Mouse (Mus musculus) kidney, adult 2 months (tissue): ENCODE measurements around the gene Lmf1. TPM values are rescaled to one million over a fixed set of nuclear protein-coding genes. Genes with fewer than 3 reads are reported as not detected.
A peak's percentile ranks its signal among the peaks of the same experiment; 100 is the strongest.

Source experiments
- DNase-seq: peaks from one replicate; pipeline ENCODE4 v3.0.0; 2021
- H3K27ac ChIP-seq: fragments of 200-500 bp; 2 replicates; pipeline ENCODE4 v1.5.1; 2012; ENCODE audit warnings: low read depth, low read length, control low read depth, inconsistent platforms; ENCODE audit not compliant: insufficient read depth
- H3K27me3 ChIP-seq: fragments of 200-500 bp; replicated peaks from 2 replicates; pipeline ENCODE4 v1.6.1; 2012; ENCODE audit warnings: mild to moderate bottlenecking, moderate library complexity, low read length, inconsistent platforms; ENCODE audit not compliant: control insufficient read depth, insufficient read depth
- H3K36me3 ChIP-seq: fragments of 200-500 bp; 2 replicates; pipeline ENCODE4 v1.6.1; 2012; ENCODE audit warnings: mild to moderate bottlenecking, moderate library complexity, low read length, inconsistent platforms; ENCODE audit not compliant: control insufficient read depth, insufficient read depth
- H3K4me1 ChIP-seq: fragments of 200-500 bp; 2 replicates; pipeline ENCODE4 v1.6.1; 2011; ENCODE audit warnings: low read length; ENCODE audit not compliant: control insufficient read depth, insufficient read depth
- H3K4me3 ChIP-seq: fragments of 200-500 bp; 2 replicates; pipeline ENCODE4 v1.5.1; 2011; ENCODE audit warnings: mild to moderate bottlenecking, low read depth, low read length, control low read depth; ENCODE audit not compliant: insufficient read depth
- CTCF ChIP-seq: fragments of 200-500 bp; conservative IDR thresholded peaks from 2 replicates; pipeline ENCODE4 v1.5.1; 2011; ENCODE audit warnings: low read depth, mild to moderate bottlenecking, control low read depth, low read length, moderate library complexity, mixed read lengths; ENCODE audit not compliant: insufficient read depth, insufficient read length
- POLR2A ChIP-seq: fragments of 200-500 bp; IDR thresholded peaks from one replicate; pipeline ENCODE4 v1.6.1; 2011; ENCODE audit warnings: low read depth, low read length, control low read depth
- WGBS: fragments of 180-500 bp; shearing (Covaris S2); methylation state at CpG from one replicate; pipeline ENCODE4 v1.1.7; 2018; 5-methylcytosine and 5-hydroxymethylcytosine counted together
- polyA plus RNA-seq: library from polyadenylated mRNA; depleted of rRNA; stranded (reverse); fragments of >200 nt; gene quantifications from 2 replicates; pipeline ENCODE4 v1.2.3, GENCODE M21; 2012

Lmf1 gene
- polyA plus RNA-seq, 1 experiment = 35.4 TPM

DNA sequence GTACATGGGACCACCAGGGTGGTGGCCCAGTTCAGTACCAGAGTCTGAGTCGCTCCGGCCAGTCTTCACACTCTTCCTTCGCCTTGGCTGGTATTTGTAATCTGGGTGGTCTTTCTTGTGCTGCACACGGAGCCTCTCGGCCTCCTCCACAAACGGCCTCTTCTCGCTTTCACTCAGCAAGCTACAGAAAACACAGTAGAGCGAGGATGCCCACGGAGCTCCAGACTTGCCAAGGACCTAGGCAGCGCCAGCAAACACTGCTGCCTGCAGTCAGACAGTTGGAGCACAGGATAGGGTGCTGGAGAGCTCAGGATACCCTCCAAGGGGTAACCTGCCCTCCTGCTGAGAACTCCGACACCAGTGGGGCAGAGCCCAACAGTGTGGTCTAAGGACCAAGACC lies 10.0 kb upstream of the Lmf1 start:
- WGBS = 67% methylated on average over 11 of the region's 11 CpGs
- DNase-seq = no peak
- TF ChIP-seq POLR2A (no peak), CTCF (no peak)
- no peak overlapping the region for H3K4me3 ChIP-seq
- H3K36me3 ChIP-seq = no peaks in the 10 kb centered on the region
- no peak overlapping the region for H3K27ac ChIP-seq
- no peaks in the 10 kb centered on the region for H3K27me3 ChIP-seq
- no peaks in the 10 kb centered on the region for H3K4me1 ChIP-seq

GRCm38 (mm10) chr17:25569833-25570647 lies 8.8 kb upstream of the Lmf1 start:
- TF ChIP-seq CTCF (no peak), POLR2A (no peak)

GRCm38 (mm10) chr17:25570648-25571452 lies 8.0 kb upstream of the Lmf1 start, which contains the start of gene Sox8:
TSS of gene Sox8 (minus strand) at chr17:25570686.
- H3K27ac ChIP-seq = no peak within 1 kb of the TSS
- TF ChIP-seq CTCF (no peak), POLR2A (no peak)
- no peaks in the 10 kb centered on the region for H3K27me3 ChIP-seq
- WGBS = 3% methylated on average over 60 of the region's 61 CpGs
- peak within 1 kb of the TSS; percentile 33 for H3K4me3 ChIP-seq
- no peaks in the 10 kb centered on the region for H3K36me3 ChIP-seq
- DNase-seq = peak; percentile 83
- no peaks in the 10 kb centered on the region for H3K4me1 ChIP-seq

More at GRCm38 (mm10) chr17:25569833-25570647, 8.8 kb upstream of the Lmf1 start:
- WGBS = 7% methylated on average over 54 of the region's 54 CpGs
- H3K4me1 ChIP-seq = no peaks in the 10 kb centered on the region
- DNase-seq = no peak
- peak overlapping the region; percentile 33 for H3K4me3 ChIP-seq
- H3K27me3 ChIP-seq = no peaks in the 10 kb centered on the region
- no peak overlapping the region for H3K27ac ChIP-seq
- no peaks in the 10 kb centered on the region for H3K36me3 ChIP-seq

DNA sequence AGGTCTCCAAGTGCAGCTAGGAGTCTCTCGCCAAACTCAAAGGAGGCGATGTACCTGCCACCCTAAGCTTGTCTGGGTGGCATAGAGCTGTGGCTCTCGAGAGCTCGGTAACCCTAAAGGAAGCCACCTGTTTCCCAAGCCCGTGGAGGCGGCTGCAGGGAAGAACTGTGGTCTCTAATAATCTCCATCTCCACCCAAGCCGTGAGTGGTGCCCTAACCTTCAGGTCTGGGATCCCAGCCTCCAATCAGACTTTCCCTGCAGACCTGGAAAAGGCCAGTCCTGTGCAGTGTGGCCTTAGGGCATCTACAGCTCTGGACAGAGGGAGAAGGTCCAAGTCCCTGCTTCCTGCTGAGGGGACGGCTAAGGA lies 7.4 kb upstream of the Lmf1 start:
- H3K27me3 ChIP-seq = no peaks in the 10 kb centered on the region
- DNase-seq = no peak
- WGBS = 14% methylated on average over 8 of the region's 8 CpGs
- no peak for TF ChIP-seq POLR2A
- TF ChIP-seq CTCF = no peak
- H3K36me3 ChIP-seq = no peaks in the 10 kb centered on the region
- no peak overlapping the region for H3K27ac ChIP-seq
- H3K4me3 ChIP-seq = no peak overlapping the region
- no peaks in the 10 kb centered on the region for H3K4me1 ChIP-seq

GRCm38 (mm10) chr17:25575208-25575971 lies 3.5 kb upstream of the Lmf1 start:
- Histone ChIP-seq H3K27ac (no peak overlapping the region), H3K36me3 (no peaks in the 10 kb centered on the region), H3K4me1 (no peaks in the 10 kb centered on the region), H3K27me3 (no peaks in the 10 kb centered on the region), H3K4me3 (no peak overlapping the region)
- 82% methylated on average over 12 of the region's 12 CpGs for WGBS
- no peak for DNase-seq
- TF ChIP-seq POLR2A (no peak), CTCF (no peak)

- no peaks in the 10 kb centered on the region for H3K36me3 ChIP-seq
- no peak overlapping the region for H3K4me3 ChIP-seq
- H3K27me3 ChIP-seq = no peaks in the 10 kb centered on the region
- 81% methylated on average over 2 of the region's 2 CpGs for WGBS
- TF ChIP-seq CTCF (no peak), POLR2A (no peak)
- H3K27ac ChIP-seq = no peak overlapping the region
- no peaks in the 10 kb centered on the region for H3K4me1 ChIP-seq
- DNase-seq = no peak
Observed at GRCm38 (mm10) chr17:25576034-25576433, 2.9 kb upstream of the Lmf1 start.

DNA sequence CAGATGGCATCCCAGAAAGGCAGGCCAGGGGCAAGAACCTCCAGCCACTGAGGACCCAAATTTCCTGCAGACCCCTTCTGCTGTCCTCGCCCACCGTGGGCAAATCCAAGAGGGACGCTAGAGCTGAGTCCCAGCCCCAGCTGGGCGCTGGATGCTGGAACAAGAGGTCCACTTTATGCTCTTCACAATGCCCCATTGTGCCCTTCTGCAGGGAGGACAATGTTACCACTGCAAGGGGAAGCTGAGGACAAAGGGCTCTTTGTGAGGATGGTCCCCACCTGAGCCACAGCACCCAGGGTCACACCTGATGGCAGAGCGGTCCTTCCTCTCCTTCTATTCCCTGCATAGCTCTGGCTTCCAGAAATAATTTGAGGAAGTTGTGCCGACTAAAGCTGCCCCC lies 1.6 kb upstream of the Lmf1 start:
- H3K36me3 ChIP-seq = no peaks in the 10 kb centered on the region
- no peak overlapping the region for H3K27ac ChIP-seq
- no peak overlapping the region for H3K4me3 ChIP-seq
- H3K4me1 ChIP-seq = no peaks in the 10 kb centered on the region
- no peaks in the 10 kb centered on the region for H3K27me3 ChIP-seq
- WGBS = 78% methylated on average over 6 of the region's 6 CpGs
- DNase-seq = no peak
- TF ChIP-seq CTCF = no peak
- no peak for TF ChIP-seq POLR2A
